Mouse (Mus musculus): ENCODE measurements around the gene Klhdc8a. TPM values are rescaled to one million over a fixed set of nuclear protein-coding genes. Genes with fewer than 3 reads are reported as not detected.
A peak's percentile ranks its signal among the peaks of the same experiment; 100 is the strongest.

Klhdc8a gene
- polyA plus RNA-seq, 1 experiment from 2014 or later = 0.13 TPM

DNA sequence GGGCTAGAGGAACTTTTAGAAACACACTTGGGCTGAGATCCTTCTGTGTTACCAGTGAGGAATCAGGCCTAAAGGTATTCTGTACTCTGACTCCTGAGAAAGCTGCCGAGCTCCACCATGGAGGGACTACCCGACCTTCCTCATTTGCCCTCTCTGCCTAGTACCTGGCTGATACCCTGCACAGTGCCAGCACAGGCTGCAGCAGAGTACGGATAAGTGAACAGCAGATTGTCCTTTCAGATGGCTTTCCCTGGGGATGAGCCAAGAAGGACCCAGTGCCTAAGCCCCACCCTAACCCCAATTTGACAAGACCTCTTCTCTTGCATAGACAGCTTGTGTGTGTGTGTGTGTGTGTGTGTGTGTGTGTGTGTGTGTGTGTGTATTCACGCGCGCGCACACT lies 10.2 kb downstream of the Klhdc8a start:
- H3K9ac ChIP-seq = no peak overlapping the region
- 0 out of 2 replicates have a peak, but pooled peaks have one; percentile 6 for ATAC-seq (ENCODE audit: insufficient number of reproducible peaks, low FRiP score, low TSS enrichment, low read depth)
- no peaks in the 10 kb centered on the region for H3K36me3 ChIP-seq
- H3K27me3 ChIP-seq = peaks cover 8% of the 10 kb centered on the region
- H3K4me1 ChIP-seq = 0 out of 2 replicates have a peak, but pooled peaks cover 4% of the 10 kb centered on the region
- no peak overlapping the region for H3K27ac ChIP-seq
- no peaks in the 10 kb centered on the region for H3K9me3 ChIP-seq
- 89% methylated on average over 7 of the region's 7 CpGs for WGBS
- H3K4me2 ChIP-seq = no peak overlapping the region
- no peak overlapping the region for H3K4me3 ChIP-seq

DNA sequence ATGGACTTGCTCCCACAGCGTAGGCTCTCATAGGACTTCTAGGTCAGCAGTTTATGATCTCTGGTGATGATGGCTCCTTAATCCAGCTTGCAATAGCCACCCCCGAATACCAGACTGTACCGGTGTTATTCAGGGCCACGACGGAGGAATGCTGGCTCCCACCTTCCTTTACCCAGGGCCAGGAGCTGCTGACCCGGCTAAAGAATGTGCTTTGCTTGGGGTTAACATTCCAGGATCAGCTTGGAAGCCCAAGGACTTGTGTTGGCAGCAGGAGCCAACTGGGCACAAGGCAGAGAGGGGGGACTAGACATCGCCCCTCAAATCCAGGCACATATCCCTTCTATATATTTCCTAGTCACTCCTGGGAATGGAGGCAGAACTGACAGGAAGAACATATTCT lies 12.3 kb downstream of the Klhdc8a start:
- H3K4me2 ChIP-seq = no peak overlapping the region
- WGBS = 54% methylated on average over 7 of the region's 7 CpGs
- no peak overlapping the region for H3K27ac ChIP-seq
- H3K4me3 ChIP-seq = no peak overlapping the region
- H3K27me3 ChIP-seq = peaks cover 21% of the 10 kb centered on the region
- no peaks in the 10 kb centered on the region for H3K36me3 ChIP-seq
- peaks cover 8% of the 10 kb centered on the region for H3K4me1 ChIP-seq
- no peak overlapping the region for H3K9ac ChIP-seq
- no peak for ATAC-seq (ENCODE audit: insufficient number of reproducible peaks, low FRiP score, low TSS enrichment, low read depth)
- no peaks in the 10 kb centered on the region for H3K9me3 ChIP-seq

DNA sequence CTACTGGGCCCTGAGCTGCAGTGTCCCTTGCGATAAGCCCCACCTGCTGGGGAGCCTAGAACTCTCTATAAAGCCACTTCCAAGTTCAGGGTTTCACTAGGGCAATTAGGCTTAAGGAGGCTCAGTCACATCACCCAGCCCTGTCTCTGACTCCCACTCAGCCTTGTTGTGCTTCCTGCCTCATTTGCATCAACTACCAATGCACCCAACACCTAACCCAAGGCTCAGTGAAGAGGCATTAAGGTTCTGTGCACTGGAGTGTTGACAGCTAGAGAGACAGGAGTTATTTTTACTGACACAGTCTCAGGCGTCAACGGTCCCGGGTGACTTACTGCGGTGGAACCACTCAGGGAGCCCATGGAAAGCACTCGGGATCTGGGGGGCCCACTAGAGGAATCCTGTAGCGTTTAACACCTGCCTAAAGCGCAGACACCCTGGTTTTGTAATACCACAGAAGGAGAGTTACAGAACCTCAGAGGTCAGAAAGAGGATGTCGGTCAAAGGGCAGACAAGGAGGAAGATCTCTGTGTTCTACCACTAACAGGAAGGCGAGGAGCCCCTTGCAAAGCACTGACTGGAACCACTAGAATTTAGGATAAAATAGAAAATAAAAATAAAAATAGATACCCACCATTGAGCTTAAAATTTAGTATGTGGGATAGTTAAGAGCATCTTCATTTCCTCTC lies 12.9 kb downstream of the Klhdc8a start:
- Histone ChIP-seq H3K4me2 (no peak overlapping the region), H3K4me3 (no peak overlapping the region), H3K9ac (no peak overlapping the region), H3K36me3 (no peaks in the 10 kb centered on the region), H3K9me3 (no peaks in the 10 kb centered on the region), H3K27me3 (peaks cover 27% of the 10 kb centered on the region), H3K27ac (no peak overlapping the region), H3K4me1 (peaks cover 14% of the 10 kb centered on the region)
- 63% methylated on average over 10 of the region's 10 CpGs for WGBS
- no peak for ATAC-seq (ENCODE audit: insufficient number of reproducible peaks, low FRiP score, low TSS enrichment, low read depth)

DNA sequence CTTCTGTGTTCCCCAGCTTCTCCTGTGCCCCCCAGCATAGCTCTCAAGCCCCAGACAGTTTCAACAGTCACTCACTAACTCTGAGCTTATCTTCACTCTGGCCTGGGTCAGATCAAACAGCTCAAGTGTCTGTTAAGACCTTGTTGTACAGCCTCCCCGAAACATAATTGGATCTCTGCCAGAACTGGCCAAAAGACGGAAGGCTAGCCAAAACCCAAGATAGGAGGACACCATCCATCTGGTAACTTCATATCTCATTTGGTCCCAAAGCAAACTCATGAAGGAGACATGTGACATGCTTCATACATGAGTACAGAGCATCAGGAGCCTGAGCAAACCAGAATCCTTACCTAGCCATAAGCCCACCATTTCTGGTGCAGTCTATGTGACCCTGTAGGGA lies 13.6 kb downstream of the Klhdc8a start:
- Histone ChIP-seq H3K4me1 (peaks cover 15% of the 10 kb centered on the region), H3K9me3 (no peaks in the 10 kb centered on the region), H3K36me3 (no peaks in the 10 kb centered on the region), H3K4me3 (no peak overlapping the region), H3K27me3 (peaks cover 31% of the 10 kb centered on the region), H3K9ac (no peak overlapping the region), H3K27ac (no peak overlapping the region), H3K4me2 (no peak overlapping the region)
- ATAC-seq (ENCODE audit: insufficient number of reproducible peaks, low FRiP score, low TSS enrichment, low read depth) = no peak
- WGBS = 58% methylated on average over 2 of the region's 2 CpGs

DNA sequence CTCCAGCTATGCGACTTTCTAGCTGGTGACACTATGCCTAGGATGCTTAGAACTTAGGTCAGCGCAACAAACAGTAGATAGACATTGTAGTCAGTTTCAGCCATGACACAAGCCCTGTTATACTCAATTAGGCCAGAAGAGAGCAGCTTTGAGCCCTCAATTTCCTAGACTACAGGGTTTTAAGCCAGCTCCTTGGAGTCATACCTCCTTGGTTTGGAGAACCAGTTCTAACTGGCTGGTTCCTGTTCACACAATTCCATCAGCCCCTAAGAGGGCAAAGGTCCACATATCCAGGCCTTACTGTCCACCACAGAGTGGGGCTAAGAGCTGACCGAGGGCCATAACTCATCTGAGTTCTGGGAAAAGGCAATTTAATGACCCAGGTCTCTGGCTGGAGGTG lies 14.3 kb downstream of the Klhdc8a start:
- H3K36me3 ChIP-seq = no peaks in the 10 kb centered on the region
- peaks cover 36% of the 10 kb centered on the region for H3K27me3 ChIP-seq
- H3K9ac ChIP-seq = no peak overlapping the region
- H3K4me3 ChIP-seq = no peak overlapping the region
- H3K4me1 ChIP-seq = peaks cover 21% of the 10 kb centered on the region
- no peak overlapping the region for H3K4me2 ChIP-seq
- no peaks in the 10 kb centered on the region for H3K9me3 ChIP-seq
- ATAC-seq (ENCODE audit: insufficient number of reproducible peaks, low FRiP score, low TSS enrichment, low read depth) = no peak
- 57% methylated on average over 3 of the region's 3 CpGs for WGBS
- H3K27ac ChIP-seq = no peak overlapping the region

DNA sequence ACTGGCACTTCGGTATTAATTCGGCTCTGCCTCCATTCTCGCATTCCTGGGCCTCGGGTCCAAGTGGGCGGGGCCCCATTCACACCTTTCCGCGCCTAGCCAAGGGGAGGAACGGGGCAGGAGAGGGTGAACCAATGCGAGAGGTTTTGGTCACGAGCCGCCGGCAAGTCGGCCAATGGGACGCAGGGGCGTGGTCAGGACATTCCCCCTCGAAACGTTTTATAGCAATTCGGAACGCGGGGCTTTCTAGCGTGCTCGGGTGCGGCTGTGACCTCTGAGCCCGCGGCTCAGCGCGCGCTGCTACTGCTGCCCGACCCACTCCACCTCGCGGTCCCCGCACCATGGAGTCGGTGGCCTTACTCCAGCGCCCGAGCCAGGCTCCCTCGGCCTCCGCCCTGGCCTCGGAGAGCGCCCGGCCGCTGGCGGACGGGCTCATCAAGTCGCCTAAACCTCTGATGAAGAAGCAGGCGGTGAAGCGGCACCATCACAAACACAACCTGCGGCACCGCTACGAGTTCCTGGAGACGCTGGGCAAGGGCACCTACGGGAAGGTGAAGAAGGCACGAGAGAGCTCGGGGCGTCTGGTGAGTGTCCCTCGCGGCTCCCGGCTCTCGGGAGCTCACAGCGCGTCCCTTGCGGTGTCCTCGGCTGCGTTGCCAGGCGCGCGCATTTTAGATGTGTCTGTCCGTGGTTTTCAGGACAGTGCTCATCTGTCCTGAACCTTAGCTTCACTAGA lies 17.6 kb downstream of the Klhdc8a start, which contains the start of gene Nuak2:
Nuak2 (plus strand) TSS at position 238 of the 736 bp plus-strand sequence.
- H3K27me3 ChIP-seq = peaks cover 36% of the 10 kb centered on the region
- H3K9me3 ChIP-seq = no peaks in the 10 kb centered on the region
- peak within 1 kb of the TSS; percentile 90 for H3K4me2 ChIP-seq
- peak within 1 kb of the TSS; percentile 18 for H3K9ac ChIP-seq
- no peaks in the 10 kb centered on the region for H3K36me3 ChIP-seq
- WGBS = under 1% methylated on average over 67 of the region's 67 CpGs
- no peak within 1 kb of the TSS for H3K27ac ChIP-seq
- peaks cover 36% of the 10 kb centered on the region for H3K4me1 ChIP-seq
- peak within 1 kb of the TSS; percentile 50 for H3K4me3 ChIP-seq
- peak; percentile 60; the same call in 1 of the 2 replicates for ATAC-seq (ENCODE audit: insufficient number of reproducible peaks, low FRiP score, low TSS enrichment, low read depth)

DNA sequence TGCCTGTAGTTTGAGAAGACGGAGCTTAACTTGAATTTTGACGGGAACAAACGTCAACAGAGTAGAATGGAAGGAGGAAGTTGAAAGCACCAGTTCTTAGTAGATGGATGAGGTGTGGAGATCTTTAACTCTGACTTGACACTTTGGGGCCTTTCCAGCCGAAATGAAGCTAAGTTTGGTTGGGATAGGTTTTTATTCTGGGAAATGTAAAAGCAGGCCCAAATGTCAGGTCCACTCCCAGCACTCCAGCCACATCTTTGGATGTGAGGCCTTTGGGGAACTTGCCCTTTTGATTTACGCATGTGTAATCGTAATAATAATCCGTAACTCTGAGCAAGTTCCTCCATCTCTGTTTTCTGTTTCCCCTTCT lies 18.2 kb downstream of the Klhdc8a start:
- Histone ChIP-seq H3K36me3 (no peaks in the 10 kb centered on the region), H3K9me3 (no peaks in the 10 kb centered on the region), H3K27ac (no peak overlapping the region), H3K4me2 (peak overlapping the region; percentile 90), H3K4me1 (peaks cover 36% of the 10 kb centered on the region), H3K4me3 (peak overlapping the region; percentile 50), H3K9ac (peak overlapping the region; percentile 18), H3K27me3 (peaks cover 36% of the 10 kb centered on the region)
- no peak for ATAC-seq (ENCODE audit: insufficient number of reproducible peaks, low FRiP score, low TSS enrichment, low read depth)
- WGBS = 38% methylated on average over 7 of the region's 7 CpGs

DNA sequence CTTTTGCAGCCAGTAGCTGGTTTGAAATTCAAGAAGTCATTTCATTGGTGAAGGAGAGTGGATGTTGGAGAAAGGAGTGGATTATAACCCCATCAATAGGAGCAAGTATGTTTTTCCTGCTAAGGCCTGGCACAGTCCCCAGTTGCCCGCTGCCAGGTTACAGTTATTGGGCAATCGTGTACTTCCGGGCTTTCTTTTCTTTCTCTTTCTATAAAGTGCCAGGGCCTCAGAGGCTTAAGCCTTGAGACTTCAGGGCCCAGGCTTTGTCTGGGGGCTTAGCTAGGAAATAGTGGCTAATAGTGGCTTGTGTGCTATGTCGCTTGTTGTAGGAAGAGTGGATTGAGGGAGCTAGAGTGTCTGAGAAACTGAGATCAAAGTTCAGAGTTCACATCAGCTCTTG lies 19.0 kb downstream of the Klhdc8a start:
- 69% methylated on average over 4 of the region's 4 CpGs for WGBS

DNA sequence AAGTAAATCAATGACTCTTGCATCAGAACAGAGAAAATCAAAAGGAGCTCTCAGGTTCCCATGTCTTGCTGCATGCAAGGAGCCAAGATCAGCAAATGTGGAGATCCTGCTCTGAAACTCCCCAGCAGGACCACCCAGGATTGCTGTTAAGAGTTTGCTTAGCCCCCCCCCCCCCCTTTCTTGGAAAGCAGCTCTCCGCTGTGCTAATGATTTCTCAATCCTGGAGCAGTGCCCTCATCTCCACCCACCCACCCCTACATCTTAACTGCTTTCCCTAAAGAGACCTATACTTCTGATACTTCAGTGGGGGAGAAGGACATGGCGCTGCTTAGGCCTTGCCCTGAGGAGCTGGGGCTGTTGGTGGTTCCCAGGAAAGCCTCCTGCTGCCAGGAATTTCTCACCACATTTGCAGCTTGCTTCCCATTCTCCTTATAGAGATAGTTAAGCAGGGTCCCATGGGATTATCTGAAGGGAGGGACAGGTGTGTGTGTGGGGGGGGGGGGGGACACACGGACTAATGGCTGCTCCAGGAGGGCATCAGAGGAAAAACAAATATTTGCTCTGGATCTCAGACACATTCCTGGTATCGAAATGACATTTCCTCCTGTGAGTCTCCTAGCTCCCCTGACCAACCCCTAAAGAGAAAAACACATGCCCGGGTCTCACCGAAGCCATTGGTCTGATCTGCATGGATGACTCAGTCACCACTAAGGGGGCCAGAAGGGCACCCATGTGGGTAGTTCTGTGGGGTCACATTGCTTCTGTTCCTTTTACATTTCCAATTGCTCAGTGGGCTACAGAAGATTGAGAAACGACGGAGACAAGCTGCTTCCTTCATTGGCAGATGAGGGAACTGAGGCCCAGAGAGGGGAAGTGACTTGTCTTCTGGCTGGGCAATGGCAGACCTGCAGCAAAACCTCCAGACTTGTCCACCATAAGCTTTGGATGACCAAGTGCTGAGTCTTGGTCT lies 19.8 kb downstream of the Klhdc8a start:
- no peak overlapping the region for H3K9ac ChIP-seq
- no peak for ATAC-seq (ENCODE audit: insufficient number of reproducible peaks, low FRiP score, low TSS enrichment, low read depth)

More for the DNA sequence above, 19.0 kb downstream of the Klhdc8a start:
- peak overlapping the region; percentile 25 for H3K4me2 ChIP-seq
- no peak for ATAC-seq (ENCODE audit: insufficient number of reproducible peaks, low FRiP score, low TSS enrichment, low read depth)
- H3K4me1 ChIP-seq = peaks cover 38% of the 10 kb centered on the region
- H3K36me3 ChIP-seq = no peaks in the 10 kb centered on the region
- H3K27ac ChIP-seq = no peak overlapping the region
- no peak overlapping the region for H3K9ac ChIP-seq
- H3K4me3 ChIP-seq = peak overlapping the region; percentile 50
- no peaks in the 10 kb centered on the region for H3K9me3 ChIP-seq
- H3K27me3 ChIP-seq = peaks cover 36% of the 10 kb centered on the region

DNA sequence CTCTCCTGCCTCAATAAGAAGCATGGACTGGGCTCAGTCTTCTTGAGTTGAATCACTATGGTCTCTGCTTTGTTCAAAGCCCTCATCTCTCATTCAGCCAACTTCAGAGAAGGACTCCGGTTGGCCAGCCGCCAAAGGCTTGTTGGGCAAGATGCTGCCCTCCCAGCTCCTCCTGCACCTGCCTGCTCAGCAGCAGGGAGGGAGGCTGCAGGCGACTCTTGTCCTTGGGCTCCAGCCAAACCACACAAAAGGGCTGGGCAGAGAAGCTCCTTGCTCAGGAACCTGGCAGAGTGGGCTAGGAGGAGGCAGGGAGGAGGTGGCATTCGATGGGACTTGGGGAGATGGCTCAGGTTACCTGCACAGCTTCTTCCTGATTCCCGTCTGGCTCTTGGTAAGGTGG lies 20.8 kb downstream of the Klhdc8a start:
- H3K4me3 ChIP-seq = no peak overlapping the region
- no peak for ATAC-seq (ENCODE audit: insufficient number of reproducible peaks, low FRiP score, low TSS enrichment, low read depth)
- H3K9me3 ChIP-seq = no peaks in the 10 kb centered on the region
- 40% methylated on average over 5 of the region's 5 CpGs for WGBS
- H3K36me3 ChIP-seq = no peaks in the 10 kb centered on the region
- H3K27me3 ChIP-seq = peaks cover 27% of the 10 kb centered on the region
- H3K27ac ChIP-seq = no peak overlapping the region
- H3K4me2 ChIP-seq = no peak overlapping the region
- H3K4me1 ChIP-seq = peaks cover 43% of the 10 kb centered on the region
- H3K9ac ChIP-seq = no peak overlapping the region

More for the DNA sequence above, 19.8 kb downstream of the Klhdc8a start:
- Histone ChIP-seq H3K4me1 (peaks cover 43% of the 10 kb centered on the region), H3K27ac (peak overlapping the region; percentile 38; the same call in 1 of the 2 replicates), H3K36me3 (no peaks in the 10 kb centered on the region), H3K4me3 (peak overlapping the region; percentile 50; the same call in 1 of the 2 replicates), H3K27me3 (peaks cover 36% of the 10 kb centered on the region), H3K9me3 (no peaks in the 10 kb centered on the region), H3K4me2 (peak overlapping the region; percentile 25)
- 30% methylated on average over 8 of the region's 8 CpGs for WGBS

DNA sequence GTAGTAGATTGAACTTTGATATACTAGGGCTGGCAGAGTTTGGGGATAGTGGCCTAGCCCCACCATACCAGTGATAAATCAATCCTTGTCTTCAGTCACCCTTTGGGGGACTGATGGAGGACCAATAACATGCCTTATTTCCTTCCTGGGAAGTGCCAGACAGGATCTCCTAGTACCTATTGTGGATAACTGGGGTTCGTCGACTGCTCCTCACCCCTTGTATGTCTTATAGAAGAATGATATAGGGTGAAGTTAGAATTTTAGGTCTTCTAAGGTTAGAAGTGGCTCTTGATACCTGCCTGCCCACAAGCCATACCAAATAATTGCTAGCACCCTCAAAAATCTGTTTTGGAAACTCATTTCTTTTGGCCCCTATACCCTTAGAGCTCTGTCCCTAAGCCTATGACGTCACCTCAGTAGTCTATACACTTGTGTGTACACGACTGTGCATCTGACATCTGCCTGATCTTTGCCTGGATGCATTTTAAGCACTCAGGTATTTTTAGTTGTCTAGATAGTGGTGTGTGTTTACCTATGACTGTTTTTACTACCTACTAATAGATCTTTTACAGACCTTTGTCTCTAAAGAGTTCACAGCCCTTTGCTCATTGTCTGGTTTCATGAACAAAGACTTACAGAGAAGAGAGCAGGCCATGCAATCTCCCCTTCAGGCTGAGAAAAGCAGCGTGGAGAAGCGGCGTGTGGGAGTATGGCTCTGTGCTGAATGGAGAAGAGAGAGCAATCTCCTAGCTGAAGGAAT lies 23.6 kb downstream of the Klhdc8a start:
- ATAC-seq (ENCODE audit: insufficient number of reproducible peaks, low FRiP score, low TSS enrichment, low read depth) = no peak
- H3K36me3 ChIP-seq = no peaks in the 10 kb centered on the region
- H3K4me3 ChIP-seq = no peak overlapping the region
- peaks cover 38% of the 10 kb centered on the region for H3K4me1 ChIP-seq
- H3K27me3 ChIP-seq = peaks cover 5% of the 10 kb centered on the region
- H3K9me3 ChIP-seq = no peaks in the 10 kb centered on the region
- H3K27ac ChIP-seq = no peak overlapping the region
- 71% methylated on average over 7 of the region's 7 CpGs for WGBS
- no peak overlapping the region for H3K4me2 ChIP-seq
- no peak overlapping the region for H3K9ac ChIP-seq

Data from limb, embryonic 15.5 days (tissue).